Mouse (Mus musculus) left cerebral cortex, postnatal 36 days (tissue): ENCODE data around the gene Gm3435. TPM values are rescaled to one million over a fixed set of nuclear protein-coding genes. Genes with fewer than 3 reads are reported as not detected.

ENCODE experiments used
- total RNA-seq, 2 experiments: library from RNA; stranded (reverse); gene quantifications; 2 replicates each; pipeline ENCODE4 v1.2.3; 2021

Gene Gm3435
- total RNA-seq, 2 experiments from 2014 or later, result 3.4 to 6.3 TPM

Other genes with a start within 250 kb of the Gm3435 start
- gene Wdr27, start 67.0 kb upstream of the Gm3435 start, total RNA-seq, result 1 to 10 TPM; 3.4 to 4.4 TPM
- gene 1600012H06Rik, start 67.0 kb upstream of the Gm3435 start, total RNA-seq, result 10 to 100 TPM; 16.0 to 18.1 TPM
- gene Phf10, start 48.9 kb upstream of the Gm3435 start, total RNA-seq, result 10 to 100 TPM; 54.3 to 67.8 TPM
- gene 9030025P20Rik, start 31.7 kb upstream of the Gm3435 start, total RNA-seq, result 1 to 10 TPM; 3.9 to 6.3 TPM
- gene Gm3417, start 31.4 kb upstream of the Gm3435 start, total RNA-seq, result not detected
- 10 to 100 TPM; 30.1 to 60.5 TPM for gene Ermard, start 31.0 kb downstream of the Gm3435 start, total RNA-seq
- gene Tcte3, start 31.3 kb downstream of the Gm3435 start, total RNA-seq, result 1 to 10 TPM in 1 of 2 experiments, under 1 TPM in 1; 0.54 to 1.9 TPM
- gene Gm3448, start 31.4 kb downstream of the Gm3435 start, total RNA-seq, result 10 to 100 TPM in 1 of 2 experiments, 1 to 10 TPM in 1; 4.7 to 10.7 TPM